ENCODE assay signal across 9 mouse cellular contexts in genomic region chr2:167941320-167941719, GRCm38 (mm10). TPM values are rescaled to one million over a fixed set of nuclear protein-coding genes. Genes with fewer than 3 reads are reported as not detected.
DNase-seq lines count a peak whose midpoint lies in the region; ATAC-seq and TF ChIP-seq lines count a peak whose summit lies in the region.
"Had no signal": no experiment of that assay in that cellular context is flagged by ENCODE, and none has a peak within 500 bp of the region (broad histone marks: within the 10 kb centered on the region; RNA-seq: fewer than 3 reads in every experiment).

No protein-coding gene starts in this region.

- H3K9me3 ChIP-seq in intestine, embryonic 15.5 days, result no peaks in the 10 kb centered on the region
- no peaks in the 10 kb centered on the region for H3K9me3 ChIP-seq in intestine, postnatal 0 days (ENCODE audit: control insufficient read depth)
- H3K9me3 ChIP-seq in CH12.LX (replicated peaks; ENCODE audit: low read length), result no peaks in the 10 kb centered on the region
- no peaks in the 10 kb centered on the region for H3K9me3 ChIP-seq in midbrain, embryonic 12.5 days
- H3K9me3 ChIP-seq: liver, embryonic 13.5 days had no signal

- no peak for TF ChIP-seq CTCF in intestine, postnatal 0 days (IDR thresholded peaks at IDR 0.05; ENCODE audit: low read depth)
- TF ChIP-seq CTCF in CH12.LX (conservative IDR thresholded peaks at IDR 0.05 in 1 of 2, IDR thresholded peaks at IDR 0.05 in 1 of 2; ENCODE audit: low read depth in 2 of 2, low read length in 2 of 2), result peak in 1 of 2 experiments; percentile 16; a peak in 1 of 4 replicates
- TF ChIP-seq CTCF in bone marrow, adult 2 months (IDR thresholded peaks at IDR 0.05; ENCODE audit: control insufficient read depth, insufficient read depth, low read length), result no peak

- TF ChIP-seq EP300 in CH12.LX (IDR thresholded peaks at IDR 0.05; ENCODE audit: low read length), result no peak

- no peak overlapping the region for H3K4me3 ChIP-seq in intestine, embryonic 15.5 days (replicated peaks)
- H3K4me3 ChIP-seq in intestine, postnatal 0 days (ENCODE audit: low read depth, low read length), result no peak overlapping the region
- no peak overlapping the region for H3K4me3 ChIP-seq in CH12.LX (replicated peaks in 1 of 3; ENCODE audit: low read depth in 2 of 3, low read length in 2 of 3, poor library complexity in 1 of 3)
- H3K4me3 ChIP-seq in bone marrow, adult 2 months (replicated peaks; ENCODE audit: control insufficient read depth, low read depth, low read length), result no peak overlapping the region
- no peak overlapping the region for H3K4me3 ChIP-seq in midbrain, embryonic 12.5 days
- H3K4me3 ChIP-seq: liver, embryonic 13.5 days had no signal

- H3K79me2 ChIP-seq in CH12.LX (replicated peaks; ENCODE audit: control insufficient read depth, extremely low read depth, insufficient read depth, poor library complexity, severe bottlenecking), result peaks cover 99% of the 10 kb centered on the region

- no peak overlapping the region for H3K9ac ChIP-seq in intestine, embryonic 15.5 days
- H3K9ac ChIP-seq in intestine, postnatal 0 days (ENCODE audit: low read depth, low read length), result no peak overlapping the region
- H3K9ac ChIP-seq in CH12.LX (ENCODE audit: insufficient read depth, low read depth), result no peak overlapping the region
- H3K9ac ChIP-seq in midbrain, embryonic 12.5 days (replicated peaks), result no peak overlapping the region; the same call in 1 of the 2 replicates
- H3K9ac ChIP-seq: liver, embryonic 13.5 days had no signal

- DNase-seq in CH12.LX (ENCODE audit: extremely low read depth), result no peak
- DNase-seq in urinary bladder, postnatal 10 days (ENCODE audit: low spot score), result no peak
- DNase-seq in kidney, postnatal 36 days, result no peak
- DNase-seq: liver, embryonic 13.5 days; right cerebral cortex, postnatal 25 days had no signal

- H3K36me3 ChIP-seq in intestine, embryonic 15.5 days, result no peaks in the 10 kb centered on the region
- H3K36me3 ChIP-seq in intestine, postnatal 0 days (ENCODE audit: control insufficient read depth, insufficient read depth), result no peaks in the 10 kb centered on the region
- H3K36me3 ChIP-seq in CH12.LX (replicated peaks in 1 of 2; ENCODE audit: control insufficient read depth in 1 of 2, insufficient read depth in 1 of 2, low read length in 1 of 2), result peaks cover 0 to 40% of the 10 kb centered on the region in 2 experiments
- H3K36me3 ChIP-seq in midbrain, embryonic 12.5 days, result peaks cover 3% of the 10 kb centered on the region; the same call in 1 of the 2 replicates

- H3K27ac ChIP-seq in intestine, embryonic 15.5 days, result no peak overlapping the region
- no peak overlapping the region for H3K27ac ChIP-seq in intestine, postnatal 0 days (ENCODE audit: low read depth, low read length)
- peak overlapping the region; percentile 89; the same call in 1 of the 2 replicates for H3K27ac ChIP-seq in CH12.LX (ENCODE audit: insufficient read depth, low read depth)
- peak overlapping the region; percentile 31 for H3K27ac ChIP-seq in bone marrow, adult 2 months (ENCODE audit: control insufficient read depth, insufficient read depth, low read depth, low read length, poor library complexity)
- H3K27ac ChIP-seq in midbrain, embryonic 12.5 days (replicated peaks), result peak overlapping the region; percentile 70; the same call in 1 of the 2 replicates
- H3K27ac ChIP-seq: liver, embryonic 13.5 days had no signal

- peak; percentile 26; the same call in 1 of the 2 replicates for ATAC-seq in intestine, embryonic 15.5 days
- ATAC-seq in intestine, postnatal 0 days, result no peak
- ATAC-seq in midbrain, embryonic 12.5 days (ENCODE audit: low FRiP score, low read depth), result no peak

- H3K4me1 ChIP-seq in intestine, embryonic 15.5 days (replicated peaks), result peaks cover 35% of the 10 kb centered on the region
- H3K4me1 ChIP-seq in intestine, postnatal 0 days (replicated peaks; ENCODE audit: control insufficient read depth, insufficient read depth, low read length), result peaks cover 11% of the 10 kb centered on the region
- peaks cover 64 to 96% of the 10 kb centered on the region in 2 experiments for H3K4me1 ChIP-seq in CH12.LX (ENCODE audit: control insufficient read depth in 1 of 2, insufficient read depth in 2 of 2)
- peaks cover 40% of the 10 kb centered on the region for H3K4me1 ChIP-seq in bone marrow, adult 2 months (ENCODE audit: control insufficient read depth, insufficient read depth, low read length)
- peaks cover 76% of the 10 kb centered on the region for H3K4me1 ChIP-seq in midbrain, embryonic 12.5 days

- TF ChIP-seq RAD21 in CH12.LX (IDR thresholded peaks at IDR 0.05; ENCODE audit: low read depth, low read length), result no peak

- dilution Hi-C loops in CH12.LX (cut with MboI; ENCODE audit: extremely low pct_ligation_motif_present, extremely low pct_unique_long_range_greater_than_20kb, low sequenced_read_pairs), result no loop called here

- WGBS in intestine, embryonic 15.5 days, result 71% methylated on average over 4 of the region's 4 CpGs
- WGBS in intestine, postnatal 0 days, result 85% methylated on average over 4 of the region's 4 CpGs
- 73% methylated on average over 4 of the region's 4 CpGs for WGBS in bone marrow, adult 2 months
- 56% methylated on average over 4 of the region's 4 CpGs for WGBS in midbrain, embryonic 12.5 days

- no peaks in the 10 kb centered on the region for H3K27me3 ChIP-seq in intestine, embryonic 15.5 days (replicated peaks)
- no peaks in the 10 kb centered on the region for H3K27me3 ChIP-seq in intestine, postnatal 0 days (replicated peaks; ENCODE audit: control insufficient read depth, insufficient read depth, low read length)
- no peaks in the 10 kb centered on the region for H3K27me3 ChIP-seq in CH12.LX (replicated peaks)
- no peaks in the 10 kb centered on the region for H3K27me3 ChIP-seq in midbrain, embryonic 12.5 days
- H3K27me3 ChIP-seq: liver, embryonic 13.5 days had no signal

- no peak overlapping the region for H3K4me2 ChIP-seq in intestine, embryonic 15.5 days (replicated peaks)
- no peak overlapping the region for H3K4me2 ChIP-seq in intestine, postnatal 0 days (replicated peaks; ENCODE audit: low read depth)
- peak overlapping the region; percentile 95 for H3K4me2 ChIP-seq in CH12.LX (ENCODE audit: insufficient read depth, low read depth, poor library complexity, severe bottlenecking)
- H3K4me2 ChIP-seq in midbrain, embryonic 12.5 days (replicated peaks), result no peak overlapping the region
- H3K4me2 ChIP-seq: liver, embryonic 13.5 days had no signal

- TF ChIP-seq POLR2A in CH12.LX (IDR thresholded peaks at IDR 0.05; ENCODE audit: low read depth, low read length), result no peak
- no peak for TF ChIP-seq POLR2A in bone marrow, adult 2 months (IDR thresholded peaks at IDR 0.05; ENCODE audit: borderline replicate concordance, control insufficient read depth, low read depth, low read length)

- in situ Hi-C loops in CH12.LX (cut with MboI; ENCODE audit: low pct_ligation_motif_present, low pct_unique_long_range_greater_than_20kb, low sequenced_read_pairs), result no loop called here

TF ChIP-seq in CH12.LX, 34 proteins besides CTCF, POLR2A, EP300 and RAD21:
- TF ChIP-seq CHD1 (IDR thresholded peaks at IDR 0.05; ENCODE audit: low read depth, low read length) (peak; percentile 79; the same call in 1 of the 2 replicates), SMC3 (IDR thresholded peaks at IDR 0.05; ENCODE audit: low read depth, low read length) (peak; percentile 13; the same call in 1 of the 2 replicates), MXI1 (IDR thresholded peaks at IDR 0.05; ENCODE audit: low read depth, low read length) (peak; percentile 51; the same call in 1 of the 2 replicates), JUND (conservative IDR thresholded peaks at IDR 0.05; ENCODE audit: low read depth, low read length) (no peak)

RNA-seq across cellular contexts. Expression of gene Ptpn1, which starts 9.5 kb away (rescaled TPM):
- polyA plus RNA-seq in intestine, embryonic 15.5 days (2015; fragmentation: Nextera tagmentation; extraction: Ambion mirVana), result 41.1 and 54.2 TPM in 2 replicates
- 30.5 and 33.5 TPM in 2 replicates for polyA plus RNA-seq in intestine, postnatal 0 days (2015; fragmentation: Nextera tagmentation; extraction: Ambion mirVana)
- total RNA-seq in CH12.LX (2012; rRNA removed), result 77.6 and 90.0 TPM in 2 replicates
- total RNA-seq in CH12.LX (2014; rRNA removed), result 69.8 and 78.5 TPM in 2 replicates
- 131 and 139 TPM in 2 replicates for polyA plus RNA-seq in CH12.LX (2012; ENCODE audit: insufficient read length, low read depth)
- polyA plus RNA-seq in bone marrow, adult 2 months (2011; ENCODE audit: insufficient read depth, insufficient read length, low replicate concordance, missing spikeins), result 13.7 and 34.3 TPM in 2 replicates
- polyA plus RNA-seq in midbrain, embryonic 12.5 days (2016; fragmentation: Nextera tagmentation; extraction: Ambion mirVana), result 114 and 117 TPM in 2 replicates

Comparison
In these comparisons a context has a peak if more than half of its experiments do, and no peak if none do; other contexts are left out.
1. H3K27ac ChIP-seq: peak in CH12.LX (single experiment), bone marrow, adult 2 months (single experiment) and midbrain, embryonic 12.5 days (single experiment); none in intestine, embryonic 15.5 days (single experiment) and intestine, postnatal 0 days (single experiment).